Mouse (Mus musculus) hindbrain, embryonic 10.5 days (tissue): ENCODE data around the gene B4galt1. TPM values are rescaled to one million over a fixed set of nuclear protein-coding genes. Genes with fewer than 3 reads are reported as not detected.
"Not testable (repeated sequence)": the region's sequence is repeated elsewhere in the genome, so short reads cannot be mapped to it uniquely, and the experiment has no call there.

ENCODE experiments used
- DNase-seq: peaks from one replicate; pipeline ENCODE4 v3.0.0-alpha.2; 2017; ENCODE audit warnings: low spot score
- H3K27ac ChIP-seq: fragments of 300-500 bp; sonication (generic); 2 replicates; pipeline ENCODE4 v1.5.1; 2016; ENCODE audit warnings: mild to moderate bottlenecking, moderate library complexity
- H3K27me3 ChIP-seq: fragments of 300-500 bp; sonication (generic); 2 replicates; pipeline ENCODE4 v1.6.1; 2016; ENCODE audit warnings: mild to moderate bottlenecking; ENCODE audit not compliant: poor library complexity, insufficient read depth, severe bottlenecking
- H3K36me3 ChIP-seq: fragments of 300-500 bp; sonication (generic); 2 replicates; pipeline ENCODE4 v1.6.1; 2016; ENCODE audit warnings: mild to moderate bottlenecking, moderate library complexity
- H3K4me1 ChIP-seq: fragments of 300-500 bp; sonication (generic); replicated peaks from 2 replicates; pipeline ENCODE4 v1.6.1; 2016; ENCODE audit warnings: mild to moderate bottlenecking
- H3K4me3 ChIP-seq: fragments of 300-500 bp; sonication (generic); 2 replicates; pipeline ENCODE4 v1.5.1; 2016; ENCODE audit warnings: mild to moderate bottlenecking, moderate library complexity
- H3K9me3 ChIP-seq: fragments of 300-500 bp; sonication (generic); 2 replicates; pipeline ENCODE4 v1.6.1; 2016; ENCODE audit warnings: mild to moderate bottlenecking, moderate library complexity
- WGBS: fragments of 180-500 bp; shearing (Covaris S2); methylation state at CpG from one replicate; pipeline ENCODE4 v1.1.7; 2016; 5-methylcytosine and 5-hydroxymethylcytosine counted together
- polyA plus RNA-seq: library from polyadenylated mRNA; unstranded; fragments of >200 nt; fragmentation: Nextera tagmentation; extraction: Ambion mirVana; gene quantifications from 2 replicates; pipeline ENCODE4 v1.2.1, GENCODE M21; 2016

The B4galt1 gene
- polyA plus RNA-seq, 1 experiment from 2014 or later: 15.2 TPM

DNA sequence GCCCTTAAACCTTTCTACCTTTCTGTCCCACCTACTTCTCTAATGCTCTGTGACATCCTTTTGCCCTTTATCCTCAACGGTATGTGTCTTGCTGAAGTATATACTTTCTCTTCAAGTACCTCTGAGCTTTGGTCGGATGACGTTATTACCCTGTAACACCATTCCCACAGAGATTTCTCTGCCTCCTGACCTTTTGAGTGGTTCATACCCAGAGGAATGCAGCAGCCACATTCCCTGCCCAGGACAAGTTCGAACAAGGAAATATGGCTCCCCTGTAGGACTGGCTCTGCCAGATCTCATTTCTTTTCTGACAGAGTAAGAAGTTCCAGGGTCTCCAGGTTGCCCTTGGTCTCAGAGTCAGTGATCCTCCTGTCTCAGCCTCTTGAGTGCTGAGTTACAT is 51.9 kb downstream of the B4galt1 start:
- no peaks in the 10 kb centered on the region for H3K9me3 ChIP-seq
- 77% methylated on average over 4 of the region's 4 CpGs for WGBS
- H3K4me1 ChIP-seq: 0 out of 2 replicates have a peak, but pooled peaks cover 4% of the 10 kb centered on the region
- H3K27me3 ChIP-seq: no peaks in the 10 kb centered on the region
- H3K27ac ChIP-seq: no peak overlapping the region
- H3K4me3 ChIP-seq: no peak overlapping the region
- no peak for DNase-seq
- H3K36me3 ChIP-seq: peaks cover 24% of the 10 kb centered on the region

DNA sequence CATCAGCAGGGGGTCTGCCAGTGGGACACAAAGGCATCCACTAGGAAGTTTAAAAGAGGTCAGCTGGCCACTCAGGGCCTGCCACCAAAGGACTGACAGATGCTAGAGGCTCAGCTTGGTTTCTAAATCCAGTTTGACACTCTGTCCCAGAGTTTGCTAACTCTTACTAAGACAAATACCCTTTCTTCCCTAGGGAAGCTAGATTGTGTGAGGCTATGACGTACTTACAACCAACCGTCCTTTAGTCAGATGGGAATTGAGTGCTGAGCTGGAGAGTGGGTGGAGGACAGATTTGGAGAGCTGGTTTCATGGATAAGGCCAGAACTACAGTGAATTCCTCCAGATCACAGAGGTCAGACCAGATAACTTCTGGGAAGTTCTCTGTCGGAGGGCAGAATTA is 52.9 kb downstream of the B4galt1 start:
- 0 out of 2 replicates have a peak, but pooled peaks cover 4% of the 10 kb centered on the region for H3K4me1 ChIP-seq
- peaks cover 16% of the 10 kb centered on the region for H3K36me3 ChIP-seq
- no peak overlapping the region for H3K27ac ChIP-seq
- H3K27me3 ChIP-seq: no peaks in the 10 kb centered on the region
- H3K9me3 ChIP-seq: no peaks in the 10 kb centered on the region
- H3K4me3 ChIP-seq: no peak overlapping the region
- 83% methylated on average over 3 of the region's 3 CpGs for WGBS
- no peak for DNase-seq

DNA sequence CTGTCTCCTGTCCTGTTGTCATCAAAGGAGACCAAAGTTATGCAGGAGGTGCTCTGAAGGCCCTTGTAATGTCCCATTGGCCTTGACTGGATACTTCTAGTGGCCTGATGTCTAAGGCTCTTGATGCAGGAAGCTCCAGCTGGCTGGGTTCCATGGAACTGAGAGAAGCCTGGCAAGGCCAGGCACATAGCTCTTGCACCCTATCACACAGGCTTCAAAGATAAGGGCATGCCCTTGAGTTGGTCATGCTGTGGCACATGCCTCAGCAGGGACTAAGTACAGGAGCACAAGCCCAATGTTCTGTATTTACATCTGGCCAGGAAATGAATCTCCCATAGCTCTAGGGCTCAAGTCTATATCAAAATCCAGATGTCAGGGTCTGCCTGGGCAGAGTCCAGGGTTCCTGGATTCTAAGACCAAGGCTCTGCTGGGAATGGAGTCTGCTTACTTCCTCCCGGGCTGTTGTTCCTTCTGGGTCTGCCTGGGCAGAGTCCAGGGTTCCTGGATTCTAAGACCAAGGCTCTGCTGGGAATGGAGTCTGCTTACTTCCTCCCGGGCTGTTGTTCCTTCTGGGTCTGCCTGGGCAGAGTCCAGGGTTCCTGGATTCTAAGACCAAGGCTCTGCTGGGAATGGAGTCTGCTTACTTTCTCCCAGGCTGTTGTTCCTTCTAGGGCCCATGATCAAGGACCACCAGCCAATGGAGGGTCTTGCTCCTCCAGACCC is 54.8 kb downstream of the B4galt1 start:
- not testable (repeated sequence) for DNase-seq, H3K9me3 ChIP-seq, H3K4me1 ChIP-seq, H3K27ac ChIP-seq, H3K27me3 ChIP-seq, H3K4me3 ChIP-seq, H3K36me3 ChIP-seq
- 88% methylated on average over 2 of the region's 2 CpGs for WGBS

DNA sequence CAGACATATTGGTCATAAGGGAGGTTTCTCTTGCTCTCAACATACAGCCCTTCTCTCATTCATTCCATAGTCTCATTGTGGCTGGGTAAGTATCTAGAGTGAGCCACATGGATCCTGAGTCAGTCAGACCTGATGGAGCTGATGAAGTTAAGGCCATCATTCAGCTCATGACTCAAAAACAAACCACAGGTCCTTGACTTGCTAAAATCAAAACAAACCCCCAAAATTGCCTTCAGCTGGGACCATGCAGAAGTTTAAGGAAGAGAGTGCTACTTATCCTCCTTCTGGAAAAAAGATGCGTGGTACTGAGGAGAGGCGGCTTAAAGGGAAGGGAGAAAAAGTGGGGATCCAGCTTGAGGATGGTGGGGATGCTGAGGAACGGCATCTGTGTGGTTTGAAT is 58.0 kb downstream of the B4galt1 start:
- H3K4me3 ChIP-seq: no peak overlapping the region
- 91% methylated on average over 3 of the region's 3 CpGs for WGBS
- H3K27ac ChIP-seq: no peak overlapping the region
- H3K36me3 ChIP-seq: no peaks in the 10 kb centered on the region
- no peaks in the 10 kb centered on the region for H3K27me3 ChIP-seq
- 0 out of 2 replicates have a peak, but pooled peaks cover 2% of the 10 kb centered on the region for H3K4me1 ChIP-seq
- DNase-seq: no peak
- H3K9me3 ChIP-seq: 0 out of 2 replicates have a peak, but pooled peaks cover 6% of the 10 kb centered on the region

DNA sequence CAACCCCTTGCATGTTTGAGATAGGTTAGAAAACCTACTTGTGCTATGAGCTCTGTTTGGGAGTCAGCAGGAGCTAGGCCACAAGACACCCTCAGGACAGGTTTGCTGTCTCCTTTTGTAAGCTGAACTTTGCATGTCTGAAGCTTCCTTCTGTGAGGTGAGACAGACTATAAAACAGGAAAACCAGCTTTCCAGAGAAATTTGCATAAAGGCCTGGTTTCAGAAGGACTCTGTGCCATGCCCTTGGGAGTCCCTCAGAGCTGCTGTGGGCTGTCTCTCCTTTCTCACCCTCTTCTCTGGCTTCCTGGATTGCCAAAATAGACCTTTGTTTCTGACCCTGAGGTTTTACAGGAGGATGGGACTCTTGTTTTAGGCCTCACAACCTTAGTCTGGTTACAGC is 59.5 kb downstream of the B4galt1 start:
- Histone ChIP-seq H3K36me3 (no peaks in the 10 kb centered on the region), H3K4me1 (no peaks in the 10 kb centered on the region), H3K27me3 (no peaks in the 10 kb centered on the region), H3K9me3 (0 out of 2 replicates have a peak, but pooled peaks cover 6% of the 10 kb centered on the region), H3K27ac (no peak overlapping the region), H3K4me3 (no peak overlapping the region)
- DNase-seq: no peak

DNA sequence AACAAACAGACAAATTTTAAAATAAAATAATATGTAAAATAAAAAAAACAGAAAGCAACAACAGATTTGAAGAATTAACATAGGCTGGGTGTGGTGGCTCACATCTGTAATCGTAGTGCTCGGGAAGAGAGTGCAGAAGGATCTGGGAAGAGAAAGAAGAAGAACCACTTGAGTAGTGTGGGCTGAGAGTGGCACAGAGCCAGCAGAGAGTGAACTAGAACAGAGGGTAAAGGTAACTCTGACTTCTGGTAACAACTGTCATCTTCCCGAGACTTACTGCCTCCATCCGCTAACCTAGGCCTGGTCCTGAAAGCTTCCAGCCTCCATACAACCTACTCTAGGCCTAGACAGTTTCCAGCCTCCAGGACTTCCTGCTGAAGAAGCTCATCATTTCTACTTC is 62.6 kb downstream of the B4galt1 start:
- Histone ChIP-seq H3K27ac (no peak overlapping the region), H3K4me1 (no peaks in the 10 kb centered on the region), H3K4me3 (no peak overlapping the region), H3K9me3 (0 out of 2 replicates have a peak, but pooled peaks cover 6% of the 10 kb centered on the region), H3K27me3 (no peaks in the 10 kb centered on the region), H3K36me3 (no peaks in the 10 kb centered on the region)
- DNase-seq: no peak
- WGBS: 95% methylated on average over 4 of the region's 4 CpGs

DNA sequence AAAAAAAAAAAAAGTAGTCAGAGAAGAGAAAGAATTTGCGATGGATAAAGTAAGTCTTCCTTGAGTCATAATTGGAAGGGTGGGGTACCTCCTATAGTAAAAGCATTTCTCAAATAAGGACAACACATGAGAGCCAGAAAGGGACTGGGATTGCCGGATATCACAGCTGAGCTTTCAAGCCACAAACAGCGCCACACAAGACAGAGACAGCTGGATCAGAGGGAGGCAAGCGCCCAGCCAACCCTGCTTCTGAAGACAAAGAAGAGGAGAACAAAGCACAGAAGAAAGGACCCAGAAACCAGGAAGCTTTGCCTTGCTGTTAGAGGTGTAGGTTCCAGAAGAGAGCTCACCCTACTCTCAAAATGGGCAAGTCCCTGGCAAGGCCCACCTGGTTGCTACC is 67.2 kb downstream of the B4galt1 start:
- 60% methylated on average over 4 of the region's 4 CpGs for WGBS
- no peak overlapping the region for H3K27ac ChIP-seq
- no peaks in the 10 kb centered on the region for H3K4me1 ChIP-seq
- no peak for DNase-seq
- H3K36me3 ChIP-seq: no peaks in the 10 kb centered on the region
- H3K9me3 ChIP-seq: no peaks in the 10 kb centered on the region
- no peaks in the 10 kb centered on the region for H3K27me3 ChIP-seq
- H3K4me3 ChIP-seq: no peak overlapping the region

DNA sequence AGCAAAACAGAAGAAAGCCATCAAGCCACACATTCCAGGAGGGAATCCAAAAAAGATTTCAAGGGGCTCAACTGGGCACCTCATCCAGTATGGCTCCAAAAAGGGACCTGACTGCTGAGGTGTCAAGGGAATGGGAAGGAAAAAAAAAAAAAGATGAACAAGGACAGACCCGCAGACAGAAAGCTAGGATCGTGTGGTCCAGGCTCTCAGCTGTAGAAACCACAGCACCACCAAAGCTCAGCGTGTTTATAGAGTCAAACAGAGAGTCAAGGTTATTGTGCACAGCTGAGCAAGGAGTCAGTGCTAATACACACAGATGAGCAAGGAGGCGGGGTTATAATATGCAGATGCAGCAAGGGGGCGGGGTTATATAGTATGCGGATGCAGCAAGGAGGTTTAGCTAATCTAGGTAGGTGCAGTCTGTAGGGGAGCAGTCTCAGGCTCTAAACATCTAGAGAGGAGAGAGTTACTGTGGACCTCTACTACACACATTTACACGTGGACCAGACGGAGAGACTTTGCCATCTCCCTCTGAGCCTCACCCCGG is 68.1 kb downstream of the B4galt1 start:
- peaks cover 4% of the 10 kb centered on the region for H3K4me1 ChIP-seq
- H3K27ac ChIP-seq: no peak overlapping the region
- DNase-seq: no peak
- WGBS: 80% methylated on average over 9 of the region's 9 CpGs
- no peak overlapping the region for H3K4me3 ChIP-seq
- H3K27me3 ChIP-seq: no peaks in the 10 kb centered on the region
- no peaks in the 10 kb centered on the region for H3K36me3 ChIP-seq
- H3K9me3 ChIP-seq: no peaks in the 10 kb centered on the region

DNA sequence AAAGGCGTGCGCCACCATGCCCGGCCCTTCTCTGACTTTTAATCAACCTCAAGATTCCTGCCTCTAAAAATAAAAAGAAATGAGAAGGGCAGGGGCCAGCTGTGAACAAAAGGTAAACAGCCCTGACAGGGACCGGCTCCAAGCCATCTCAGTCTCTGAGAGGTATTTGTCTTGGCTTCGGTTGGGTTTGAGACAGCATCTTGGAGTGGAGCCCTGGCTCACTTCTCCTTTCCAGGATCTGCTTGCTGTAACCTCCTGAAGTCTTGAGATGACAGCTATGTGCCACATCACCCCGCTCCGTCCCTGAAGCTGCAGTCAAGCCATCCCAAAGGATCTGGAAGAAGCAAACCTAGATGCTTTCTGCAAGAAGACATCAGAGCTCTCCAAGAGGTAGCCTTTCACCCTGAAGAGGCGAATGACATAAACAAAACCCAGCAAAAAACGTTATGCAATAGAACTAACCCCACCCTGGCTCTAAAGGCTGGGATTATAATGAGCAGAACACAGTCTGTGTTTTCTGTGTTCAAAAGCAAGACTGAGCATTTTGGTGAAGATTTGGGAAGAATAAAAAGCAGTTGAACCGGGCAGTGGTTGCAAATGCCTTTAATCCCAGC is 69.1 kb downstream of the B4galt1 start:
- Histone ChIP-seq H3K9me3 (no peaks in the 10 kb centered on the region), H3K36me3 (no peaks in the 10 kb centered on the region), H3K4me3 (no peak overlapping the region), H3K4me1 (peaks cover 4% of the 10 kb centered on the region), H3K27me3 (no peaks in the 10 kb centered on the region), H3K27ac (no peak overlapping the region)
- 87% methylated on average over 10 of the region's 10 CpGs for WGBS
- DNase-seq: no peak

DNA sequence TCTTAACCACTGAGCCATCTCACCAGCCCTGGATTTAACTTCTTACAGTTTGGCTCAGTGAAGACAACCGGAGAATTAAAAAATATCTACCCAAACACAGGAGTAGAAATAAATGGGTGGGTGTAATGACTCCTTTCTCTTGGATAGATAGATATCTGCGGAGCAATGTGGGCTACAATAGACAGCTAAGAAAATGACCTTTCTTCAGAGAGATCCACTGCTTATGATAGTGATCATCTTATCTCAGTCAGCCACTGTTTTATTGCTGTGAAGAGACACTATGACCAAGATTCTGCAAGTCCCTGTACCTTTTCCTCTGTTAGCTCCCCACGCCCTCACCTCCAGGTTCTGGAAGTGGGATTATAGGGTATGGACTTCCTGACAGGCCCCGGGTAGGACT is 70.8 kb downstream of the B4galt1 start:
- peaks cover 7% of the 10 kb centered on the region for H3K4me1 ChIP-seq
- H3K4me3 ChIP-seq: no peak overlapping the region
- H3K27ac ChIP-seq: no peak overlapping the region
- H3K36me3 ChIP-seq: no peaks in the 10 kb centered on the region
- no peak for DNase-seq
- no peaks in the 10 kb centered on the region for H3K27me3 ChIP-seq
- H3K9me3 ChIP-seq: no peaks in the 10 kb centered on the region
- 95% methylated on average over 4 of the region's 4 CpGs for WGBS

DNA sequence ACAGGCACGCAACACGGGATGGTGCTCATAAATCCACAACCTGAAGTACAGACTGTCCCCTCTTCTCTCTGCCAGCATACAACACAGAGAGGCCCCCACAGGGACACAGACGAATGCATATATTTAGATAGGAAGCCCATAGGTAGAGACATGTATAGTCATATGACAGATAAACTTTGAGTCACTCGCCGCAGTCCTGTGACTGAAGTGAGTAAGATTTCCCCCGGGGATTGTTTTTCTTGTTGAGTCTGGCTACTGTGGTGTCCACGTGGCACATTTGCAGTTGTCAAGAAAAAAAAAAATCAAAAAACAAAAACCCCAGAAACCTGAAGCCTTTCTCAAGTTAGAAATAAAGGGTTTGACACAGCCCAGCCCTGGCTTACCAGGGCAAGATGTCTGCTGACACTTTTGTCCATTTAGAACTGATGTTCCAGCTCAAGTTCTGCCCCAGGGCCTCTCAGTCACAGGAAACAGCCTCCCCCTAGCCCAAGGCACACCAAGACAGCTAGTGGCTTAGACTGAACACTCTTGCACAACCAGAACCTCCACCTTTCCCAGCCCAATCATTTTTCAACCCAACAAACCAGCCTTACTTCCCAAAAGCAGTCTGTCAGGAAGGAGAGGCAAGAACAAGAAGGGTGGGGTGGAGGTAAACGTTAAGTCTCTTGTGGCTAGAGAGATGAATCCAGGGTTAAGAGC is 71.9 kb downstream of the B4galt1 start:
- H3K27ac ChIP-seq: no peak overlapping the region
- H3K9me3 ChIP-seq: no peaks in the 10 kb centered on the region
- DNase-seq: no peak
- 67% methylated on average over 8 of the region's 8 CpGs for WGBS
- no peaks in the 10 kb centered on the region for H3K36me3 ChIP-seq
- H3K4me1 ChIP-seq: peaks cover 17% of the 10 kb centered on the region
- H3K4me3 ChIP-seq: no peak overlapping the region
- no peaks in the 10 kb centered on the region for H3K27me3 ChIP-seq

DNA sequence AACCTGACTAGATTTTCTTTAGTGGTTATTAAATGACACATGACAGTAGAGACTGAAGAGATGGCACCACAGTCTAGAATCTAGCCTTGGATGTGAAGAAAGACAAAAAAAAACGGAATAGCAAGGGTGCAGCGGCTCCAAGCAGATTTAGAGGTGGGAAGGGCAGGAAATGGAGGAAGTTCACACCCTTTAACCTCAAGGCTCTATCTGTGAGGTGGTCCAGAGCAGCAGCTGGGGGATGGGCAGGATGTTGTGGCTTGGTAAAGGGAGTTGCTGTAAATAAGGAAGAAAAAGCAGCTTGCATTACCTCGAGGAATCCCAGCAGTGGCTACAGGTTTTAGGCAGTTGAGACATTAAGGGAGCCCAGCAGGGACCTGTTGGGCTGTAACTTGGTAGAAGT is 72.7 kb downstream of the B4galt1 start:
- Histone ChIP-seq H3K9me3 (no peaks in the 10 kb centered on the region), H3K27me3 (no peaks in the 10 kb centered on the region), H3K27ac (no peak overlapping the region), H3K4me3 (no peak overlapping the region), H3K36me3 (no peaks in the 10 kb centered on the region), H3K4me1 (peaks cover 18% of the 10 kb centered on the region)
- DNase-seq: no peak
- 33% methylated on average over 3 of the region's 3 CpGs for WGBS

DNA sequence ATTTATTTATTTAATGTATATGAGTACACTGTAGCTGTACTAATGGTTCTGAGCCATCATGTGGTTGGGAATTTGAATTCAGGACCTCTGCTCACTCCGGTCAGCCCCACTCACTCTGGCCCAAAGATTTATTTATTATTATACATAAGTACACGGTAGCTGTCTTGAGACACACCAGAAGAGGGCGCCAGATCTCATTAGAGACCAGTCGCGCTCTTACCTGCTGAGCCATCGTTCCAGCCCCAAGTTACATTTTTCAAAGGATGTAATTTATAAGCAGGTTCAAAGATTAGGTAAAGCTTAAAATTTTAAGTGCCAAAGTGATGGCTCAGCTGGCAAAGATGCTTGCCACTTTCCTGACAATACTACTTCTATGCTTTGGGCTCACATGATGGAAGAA is 75.1 kb downstream of the B4galt1 start:
- Histone ChIP-seq H3K4me3 (no peak overlapping the region), H3K4me1 (peaks cover 23% of the 10 kb centered on the region), H3K27me3 (0 out of 2 replicates have a peak, but pooled peaks cover 2% of the 10 kb centered on the region), H3K27ac (no peak overlapping the region), H3K36me3 (no peaks in the 10 kb centered on the region), H3K9me3 (no peaks in the 10 kb centered on the region)
- WGBS: 85% methylated on average over 6 of the region's 6 CpGs
- no peak for DNase-seq
